Mouse (Mus musculus) layer of hippocampus, adult 2 months (tissue): ENCODE data around the gene Ece2. TPM values are rescaled to one million over a fixed set of nuclear protein-coding genes. Genes with fewer than 3 reads are reported as not detected.
A peak's percentile ranks its signal among the peaks of the same experiment; 100 is the strongest.

Experiments
- DNase-seq, 2 experiments: peaks; one replicate each; pipeline ENCODE4 v3.0.0; 2022; ENCODE audit warnings: low spot score in 2 of 2
- H3K27ac ChIP-seq: fragments of 200-600 bp; 2 replicates; pipeline ENCODE4 v1.8.1; 2022
- H3K4me3 ChIP-seq: fragments of 200-600 bp; 2 replicates; pipeline ENCODE4 v1.8.1; 2022; ENCODE audit warnings: mild to moderate bottlenecking
- CTCF ChIP-seq: fragments of 200-600 bp; conservative IDR thresholded peaks from 2 replicates; pipeline ENCODE4 v1.8.1; 2022; ENCODE audit warnings: antibody characterized with exemption, mild to moderate bottlenecking, moderate library complexity
- microRNA-seq, 2 experiments: library from miRNA; unstranded; fragments of <30 nt; microRNA quantifications; one replicate each; pipeline ENCODE4 v1.2.0; 2021
- total RNA-seq, 2 experiments: library from RNA; stranded (reverse); gene quantifications; 2 replicates each; pipeline ENCODE4 v1.2.3; 2021

Ece2 gene
- total RNA-seq, 2 experiments from 2014 or later, result 34.4 to 36.1 TPM

- Histone ChIP-seq H3K27ac (peak overlapping the region; percentile 56), H3K4me3 (no peak overlapping the region)
- TF ChIP-seq CTCF, result no peak
- no peak for DNase-seq
Observed at GRCm38 (mm10) chr16:20677380-20677779, 47.8 kb downstream of the Ece2 start.

- peak; percentile 70 to 81 for DNase-seq
- H3K27ac ChIP-seq, result peak overlapping the region; percentile 56
- TF ChIP-seq CTCF, result no peak
- H3K4me3 ChIP-seq, result no peak overlapping the region
Observed at GRCm38 (mm10) chr16:20677974-20678675, 48.5 kb downstream of the Ece2 start.

- H3K4me3 ChIP-seq, result no peak overlapping the region
- no peak for TF ChIP-seq CTCF
- no peak overlapping the region for H3K27ac ChIP-seq
- no peak for DNase-seq
Observed at GRCm38 (mm10) chr16:20690774-20691173, 61.1 kb downstream of the Ece2 start.

- no peak for TF ChIP-seq CTCF
- Histone ChIP-seq H3K27ac (peak overlapping the region; percentile 98; the same call in 1 of the 2 replicates), H3K4me3 (no peak overlapping the region)
- no peak for DNase-seq
Observed at GRCm38 (mm10) chr16:20691617-20692016, 62.0 kb downstream of the Ece2 start.

GRCm38 (mm10) chr16:20692241-20692965 is 62.8 kb downstream of the Ece2 start:
- DNase-seq, result no peak
- Histone ChIP-seq H3K4me3 (peak overlapping the region; percentile 79; the same call in 1 of the 2 replicates), H3K27ac (peak overlapping the region; percentile 98)
- TF ChIP-seq CTCF, result no peak

GRCm38 (mm10) chr16:20693111-20693701 is 63.6 kb downstream of the Ece2 start, which contains the start of gene Fam131a:
TSS of gene Fam131a (plus strand) at chr16:20693241.
- peak within 1 kb of the TSS; percentile 98 for H3K27ac ChIP-seq
- DNase-seq, result peak; percentile 96 to 97
- no peak for TF ChIP-seq CTCF
- peak within 1 kb of the TSS; percentile 79 for H3K4me3 ChIP-seq

- Histone ChIP-seq H3K27ac (peak overlapping the region; percentile 98), H3K4me3 (peak overlapping the region; percentile 79)
- DNase-seq, result peak; percentile 75 to 89
- TF ChIP-seq CTCF, result no peak
Observed at GRCm38 (mm10) chr16:20694781-20695180, 65.2 kb downstream of the Ece2 start.

GRCm38 (mm10) chr16:20695622-20696323 is 66.1 kb downstream of the Ece2 start:
- no peak for TF ChIP-seq CTCF
- peak overlapping the region; percentile 79 for H3K4me3 ChIP-seq
- DNase-seq, result peak; percentile 98 to 99
- H3K27ac ChIP-seq, result peak overlapping the region; percentile 98

Small RNA genes lying within 50 kb of the gene (microRNA-seq; reads per million reads assigned to microRNA genes)
- 129 to 180 reads per million in 2 experiments for gene Mir1224

Other genes starting within 250 kb of the Ece2 start
- 100 to 1,000 TPM; 220 to 244 TPM for gene Abcc5, start 203.4 kb upstream of the Ece2 start, total RNA-seq
- gene Eif2b5, start 131.0 kb upstream of the Ece2 start, total RNA-seq, result 10 to 100 TPM; 48.9 to 50.4 TPM
- 10 to 100 TPM; 56.5 to 56.9 TPM for gene Dvl3, start 112.8 kb upstream of the Ece2 start, total RNA-seq
- gene Ap2m1, start 94.3 kb upstream of the Ece2 start, total RNA-seq, result 100 to 1,000 TPM; 712 to 736 TPM
- gene Abcf3, start 81.3 kb upstream of the Ece2 start, total RNA-seq, result 10 to 100 TPM; 85.1 to 93.0 TPM
- gene Vwa5b2, start 40.4 kb upstream of the Ece2 start, total RNA-seq, result 10 to 100 TPM; 25.2 to 27.2 TPM
- gene Eef1akmt4, start 18.2 kb upstream of the Ece2 start, total RNA-seq, result 1 to 10 TPM; 2.4 to 3.2 TPM
- gene Gm49333, start 18.2 kb upstream of the Ece2 start, total RNA-seq, result not detected
- 10 to 100 TPM in 1 of 2 experiments, 1 to 10 TPM in 1; 9.7 to 15.4 TPM for gene Alg3, start 18.1 kb upstream of the Ece2 start, total RNA-seq
- gene Camk2n2, start 8.5 kb upstream of the Ece2 start, total RNA-seq, result 10 to 100 TPM; 69.1 to 84.4 TPM
- gene Psmd2, start 21.8 kb downstream of the Ece2 start, total RNA-seq, result 100 to 1,000 TPM; 208 to 213 TPM
- 100 to 1,000 TPM; 283 to 297 TPM for gene Eif4g1, start 38.5 kb downstream of the Ece2 start, total RNA-seq
- 100 to 1,000 TPM; 450 to 457 TPM for gene Fam131a, start 63.4 kb downstream of the Ece2 start, total RNA-seq
- 10 to 100 TPM; 26.1 TPM for gene Polr2h, start 87.8 kb downstream of the Ece2 start, total RNA-seq
- gene Clcn2, start 87.9 kb downstream of the Ece2 start, total RNA-seq, result 10 to 100 TPM; 74.2 to 79.5 TPM
- 10 to 100 TPM; 87.0 to 90.7 TPM for gene Chrd, start 103.3 kb downstream of the Ece2 start, total RNA-seq
- 10 to 100 TPM; 12.5 to 16.2 TPM for gene Thpo, start 104.7 kb downstream of the Ece2 start, total RNA-seq